Mouse (Mus musculus) testis, adult 2 months (tissue): Measurements from ENCODE around the gene Lrrc59. TPM values are rescaled to one million over a fixed set of nuclear protein-coding genes. Genes with fewer than 3 reads are reported as not detected.
A peak's percentile ranks its signal among the peaks of the same experiment; 100 is the strongest.

Experiments
- H3K27ac ChIP-seq: fragments of 200-500 bp; 2 replicates; pipeline ENCODE4 v1.5.1; 2012; ENCODE audit warnings: low read depth, low read length; ENCODE audit not compliant: control insufficient read depth, insufficient read depth
- H3K27me3 ChIP-seq: fragments of 200-500 bp; 2 replicates; pipeline ENCODE4 v1.6.1; 2012; ENCODE audit warnings: mild to moderate bottlenecking, low read length, moderate library complexity; ENCODE audit not compliant: control insufficient read depth, insufficient read depth
- H3K36me3 ChIP-seq: fragments of 200-500 bp; 2 replicates; pipeline ENCODE4 v1.6.1; 2012; ENCODE audit warnings: mild to moderate bottlenecking, low read length; ENCODE audit not compliant: control insufficient read depth, insufficient read depth
- H3K4me1 ChIP-seq: fragments of 200-500 bp; 2 replicates; pipeline ENCODE4 v1.6.1; 2012; ENCODE audit warnings: low read length; ENCODE audit not compliant: control insufficient read depth, insufficient read depth
- H3K4me3 ChIP-seq: fragments of 200-500 bp; 2 replicates; pipeline ENCODE4 v1.5.1; 2012; ENCODE audit warnings: low read depth, mild to moderate bottlenecking, low read length, moderate library complexity, mixed read lengths; ENCODE audit not compliant: control insufficient read depth
- CTCF ChIP-seq: fragments of 200-500 bp; IDR thresholded peaks from 2 replicates; pipeline ENCODE4 v1.5.1; 2012; ENCODE audit warnings: low read depth, mild to moderate bottlenecking, inconsistent platforms, low read length, moderate library complexity; ENCODE audit not compliant: control insufficient read depth, insufficient read depth, insufficient replicate concordance
- POLR2A ChIP-seq: fragments of 200-500 bp; IDR thresholded peaks from 2 replicates; pipeline ENCODE4 v1.6.1; 2012; ENCODE audit warnings: low read depth, mild to moderate bottlenecking, inconsistent platforms, low read length, moderate library complexity; ENCODE audit not compliant: control insufficient read depth
- polyA plus RNA-seq: library from polyadenylated mRNA; depleted of rRNA; stranded (reverse); fragments of >200 nt; gene quantifications from 2 replicates; pipeline ENCODE4 v1.2.3, GENCODE M21; 2012

The Lrrc59 gene
- polyA plus RNA-seq, 1 experiment = 75.9 TPM

- Histone ChIP-seq H3K27ac (no peak overlapping the region), H3K36me3 (no peaks in the 10 kb centered on the region), H3K4me3 (no peak overlapping the region), H3K4me1 (peaks cover 16% of the 10 kb centered on the region), H3K27me3 (no peaks in the 10 kb centered on the region)
- no peak for TF ChIP-seq CTCF
- no peak for TF ChIP-seq POLR2A
Observed at GRCm38 (mm10) chr11:94600447-94600846, 29.1 kb upstream of the Lrrc59 start.

GRCm38 (mm10) chr11:94601321-94602281 lies 28.0 kb upstream of the Lrrc59 start, which contains the start of gene Acsf2:
Acsf2 (minus strand) TSS chr11:94601871.
- Histone ChIP-seq H3K36me3 (no peaks in the 10 kb centered on the region), H3K27me3 (no peaks in the 10 kb centered on the region), H3K4me3 (peak within 1 kb of the TSS; percentile 76), H3K4me1 (peaks cover 16% of the 10 kb centered on the region), H3K27ac (peak within 1 kb of the TSS; percentile 47)
- TF ChIP-seq POLR2A (no peak), CTCF (no peak)

- no peaks in the 10 kb centered on the region for H3K36me3 ChIP-seq
- H3K4me3 ChIP-seq = no peak overlapping the region
- TF ChIP-seq CTCF = no peak
- no peak for TF ChIP-seq POLR2A
- peak overlapping the region; percentile 5; the same call in 1 of the 2 replicates for H3K27ac ChIP-seq
- peaks cover 16% of the 10 kb centered on the region for H3K4me1 ChIP-seq
- no peaks in the 10 kb centered on the region for H3K27me3 ChIP-seq
Observed at GRCm38 (mm10) chr11:94602356-94602955, 27.1 kb upstream of the Lrrc59 start.

GRCm38 (mm10) chr11:94610744-94611740 lies 18.5 kb upstream of the Lrrc59 start:
- Histone ChIP-seq H3K27ac (no peak overlapping the region), H3K36me3 (no peaks in the 10 kb centered on the region), H3K4me3 (no peak overlapping the region), H3K27me3 (no peaks in the 10 kb centered on the region), H3K4me1 (no peaks in the 10 kb centered on the region)
- no peak for TF ChIP-seq POLR2A
- TF ChIP-seq CTCF = no peak

- TF ChIP-seq CTCF = no peak
- no peak for TF ChIP-seq POLR2A
- no peaks in the 10 kb centered on the region for H3K27me3 ChIP-seq
- H3K27ac ChIP-seq = no peak overlapping the region
- no peak overlapping the region for H3K4me3 ChIP-seq
- H3K36me3 ChIP-seq = no peaks in the 10 kb centered on the region
- H3K4me1 ChIP-seq = no peaks in the 10 kb centered on the region
Observed at GRCm38 (mm10) chr11:94614603-94615002, 15.0 kb upstream of the Lrrc59 start.

- Histone ChIP-seq H3K27ac (no peak overlapping the region; the same call in 1 of the 2 replicates), H3K4me1 (no peaks in the 10 kb centered on the region), H3K36me3 (no peaks in the 10 kb centered on the region), H3K4me3 (no peak overlapping the region), H3K27me3 (no peaks in the 10 kb centered on the region)
- no peak for TF ChIP-seq CTCF
- no peak for TF ChIP-seq POLR2A
Observed at GRCm38 (mm10) chr11:94615494-94615893, 14.1 kb upstream of the Lrrc59 start.
